Mouse (Mus musculus): ENCODE measurements around the gene Ppp2r3a.

Gene Ppp2r3a

DNA sequence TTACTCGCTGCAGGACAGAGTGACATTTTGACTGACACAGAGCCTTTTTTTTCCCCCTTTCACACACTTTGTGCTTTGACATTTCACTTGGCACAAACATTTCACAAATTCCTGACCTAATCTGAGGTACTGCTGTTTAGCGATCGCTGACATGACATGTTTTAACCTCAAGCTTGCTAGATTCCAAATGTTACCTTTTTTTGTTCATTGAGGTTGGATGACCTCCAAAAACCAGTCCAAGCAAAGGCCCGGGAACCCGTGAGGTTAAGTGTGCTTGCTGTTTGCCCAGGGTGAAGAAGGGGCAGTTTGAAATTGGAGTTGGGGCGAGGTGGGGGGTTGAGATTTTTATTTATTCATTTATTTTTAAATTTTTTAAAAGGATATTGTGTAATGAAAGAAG lies 31.1 kb upstream of the Ppp2r3a start:
- Histone ChIP-seq H3K4me1 (replicated peaks; ENCODE audit: low read depth, low read length) (no peaks in the 10 kb centered on the region), H3K4me3 (replicated peaks; ENCODE audit: low read length) (no peak overlapping the region), H3K27me3 (ENCODE audit: insufficient read depth, low read length) (no peaks in the 10 kb centered on the region), H3K36me3 (ENCODE audit: insufficient read depth, low read length) (no peaks in the 10 kb centered on the region), H3K9me3 (ENCODE audit: low read length) (no peaks in the 10 kb centered on the region)
- TF ChIP-seq NANOG (IDR thresholded peaks at IDR 0.05; ENCODE audit: borderline replicate concordance, low read length) = no peak
- TF ChIP-seq POU5F1 (IDR thresholded peaks at IDR 0.05; ENCODE audit: borderline replicate concordance, low read length) = no peak
- TF ChIP-seq CTCF (conservative IDR thresholded peaks at IDR 0.05; ENCODE audit: low read length) = no peak

DNA sequence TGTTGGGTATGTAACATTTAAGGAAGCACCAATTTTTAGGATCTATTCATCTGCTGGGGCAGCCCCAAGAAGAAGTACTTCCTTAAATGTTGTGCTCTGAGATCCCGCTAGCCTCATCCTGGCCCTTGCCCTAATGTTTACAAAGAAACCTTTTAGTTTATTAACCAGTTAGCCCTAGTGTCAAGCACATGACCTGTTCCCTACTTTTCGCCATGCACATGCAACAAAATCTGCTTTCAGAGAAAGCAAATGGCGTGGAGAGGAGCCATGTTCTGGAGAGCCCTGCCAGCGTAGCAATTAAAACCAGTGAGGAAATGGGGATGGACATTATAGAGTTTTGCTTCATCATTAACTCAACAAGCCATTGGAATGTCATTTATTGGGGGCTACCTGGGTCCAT lies 30.3 kb upstream of the Ppp2r3a start:
- no peak for TF ChIP-seq CTCF (conservative IDR thresholded peaks at IDR 0.05; ENCODE audit: low read length)
- no peak for TF ChIP-seq NANOG (IDR thresholded peaks at IDR 0.05; ENCODE audit: borderline replicate concordance, low read length)
- TF ChIP-seq POU5F1 (IDR thresholded peaks at IDR 0.05; ENCODE audit: borderline replicate concordance, low read length) = no peak
- H3K27me3 ChIP-seq (ENCODE audit: insufficient read depth, low read length) = no peaks in the 10 kb centered on the region
- no peaks in the 10 kb centered on the region for H3K9me3 ChIP-seq (ENCODE audit: low read length)
- no peaks in the 10 kb centered on the region for H3K36me3 ChIP-seq (ENCODE audit: insufficient read depth, low read length)
- H3K4me1 ChIP-seq (replicated peaks; ENCODE audit: low read depth, low read length) = no peaks in the 10 kb centered on the region
- no peak overlapping the region for H3K4me3 ChIP-seq (replicated peaks; ENCODE audit: low read length)

GRCm38 (mm10) chr9:101281326-101281725 lies 29.7 kb upstream of the Ppp2r3a start:
- H3K9me3 ChIP-seq (ENCODE audit: low read length) = no peaks in the 10 kb centered on the region
- H3K4me3 ChIP-seq (replicated peaks; ENCODE audit: low read length) = no peak overlapping the region
- H3K36me3 ChIP-seq (ENCODE audit: insufficient read depth, low read length) = no peaks in the 10 kb centered on the region
- no peak for TF ChIP-seq CTCF (conservative IDR thresholded peaks at IDR 0.05; ENCODE audit: low read length)
- TF ChIP-seq POU5F1 (IDR thresholded peaks at IDR 0.05; ENCODE audit: borderline replicate concordance, low read length) = no peak
- no peak for TF ChIP-seq NANOG (IDR thresholded peaks at IDR 0.05; ENCODE audit: borderline replicate concordance, low read length)
- no peaks in the 10 kb centered on the region for H3K27me3 ChIP-seq (ENCODE audit: insufficient read depth, low read length)
- H3K4me1 ChIP-seq (replicated peaks; ENCODE audit: low read depth, low read length) = no peaks in the 10 kb centered on the region

- Histone ChIP-seq H3K4me1 (replicated peaks; ENCODE audit: low read depth, low read length) (no peaks in the 10 kb centered on the region), H3K27me3 (ENCODE audit: insufficient read depth, low read length) (no peaks in the 10 kb centered on the region), H3K9me3 (ENCODE audit: low read length) (no peaks in the 10 kb centered on the region), H3K36me3 (ENCODE audit: insufficient read depth, low read length) (no peaks in the 10 kb centered on the region), H3K4me3 (replicated peaks; ENCODE audit: low read length) (no peak overlapping the region)
- TF ChIP-seq POU5F1 (IDR thresholded peaks at IDR 0.05; ENCODE audit: borderline replicate concordance, low read length) = no peak
- no peak for TF ChIP-seq CTCF (conservative IDR thresholded peaks at IDR 0.05; ENCODE audit: low read length)
- no peak for TF ChIP-seq NANOG (IDR thresholded peaks at IDR 0.05; ENCODE audit: borderline replicate concordance, low read length)
Observed at GRCm38 (mm10) chr9:101280867-101281266, 29.3 kb upstream of the Ppp2r3a start.

DNA sequence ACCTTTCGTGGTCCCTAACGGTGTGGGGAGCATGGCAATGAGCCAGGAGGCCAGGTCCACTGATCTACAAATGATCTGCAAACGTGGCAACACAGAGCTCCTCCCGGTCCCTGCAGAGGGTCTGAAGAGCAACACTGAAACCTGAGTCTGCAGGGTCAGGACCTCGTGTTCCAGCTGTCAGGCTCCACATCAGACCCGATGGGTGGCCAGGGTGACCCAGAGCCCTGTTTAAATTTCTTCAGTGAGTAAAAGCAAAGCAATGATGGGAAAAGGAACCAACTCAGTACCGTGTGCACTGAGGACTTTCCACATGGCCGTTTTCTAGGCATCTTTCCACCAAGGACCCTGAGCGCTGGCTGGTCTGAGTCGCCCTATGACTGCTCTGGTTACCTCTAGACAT lies 28.6 kb upstream of the Ppp2r3a start:
- TF ChIP-seq NANOG (IDR thresholded peaks at IDR 0.05; ENCODE audit: borderline replicate concordance, low read length) (no peak), POU5F1 (IDR thresholded peaks at IDR 0.05; ENCODE audit: borderline replicate concordance, low read length) (no peak), CTCF (conservative IDR thresholded peaks at IDR 0.05; ENCODE audit: low read length) (no peak)
- H3K4me1 ChIP-seq (replicated peaks; ENCODE audit: low read depth, low read length) = no peaks in the 10 kb centered on the region
- no peaks in the 10 kb centered on the region for H3K36me3 ChIP-seq (ENCODE audit: insufficient read depth, low read length)
- no peak overlapping the region for H3K4me3 ChIP-seq (replicated peaks; ENCODE audit: low read length)
- no peaks in the 10 kb centered on the region for H3K27me3 ChIP-seq (ENCODE audit: insufficient read depth, low read length)
- no peaks in the 10 kb centered on the region for H3K9me3 ChIP-seq (ENCODE audit: low read length)

GRCm38 (mm10) chr9:101272715-101273114 lies 21.1 kb upstream of the Ppp2r3a start:
- Histone ChIP-seq H3K36me3 (ENCODE audit: insufficient read depth, low read length) (no peaks in the 10 kb centered on the region), H3K27me3 (ENCODE audit: insufficient read depth, low read length) (no peaks in the 10 kb centered on the region), H3K4me3 (replicated peaks; ENCODE audit: low read length) (no peak overlapping the region), H3K4me1 (replicated peaks; ENCODE audit: low read depth, low read length) (no peaks in the 10 kb centered on the region), H3K9me3 (ENCODE audit: low read length) (peaks cover 14% of the 10 kb centered on the region)
- TF ChIP-seq CTCF (conservative IDR thresholded peaks at IDR 0.05; ENCODE audit: low read length) = no peak

- H3K36me3 ChIP-seq (ENCODE audit: insufficient read depth, low read length) = no peaks in the 10 kb centered on the region
- no peaks in the 10 kb centered on the region; the same call in 1 of the 2 replicates for H3K27me3 ChIP-seq (ENCODE audit: insufficient read depth, low read length)
- no peaks in the 10 kb centered on the region for H3K4me1 ChIP-seq (replicated peaks; ENCODE audit: low read depth, low read length)
- peaks cover 14% of the 10 kb centered on the region for H3K9me3 ChIP-seq (ENCODE audit: low read length)
- H3K4me3 ChIP-seq (replicated peaks; ENCODE audit: low read length) = no peak overlapping the region
- no peak for TF ChIP-seq CTCF (conservative IDR thresholded peaks at IDR 0.05; ENCODE audit: low read length)
- no peak for TF ChIP-seq NANOG (IDR thresholded peaks at IDR 0.05; ENCODE audit: borderline replicate concordance, low read length)
- TF ChIP-seq POU5F1 (IDR thresholded peaks at IDR 0.05; ENCODE audit: borderline replicate concordance, low read length) = no peak
Observed at GRCm38 (mm10) chr9:101270020-101270419, 18.4 kb upstream of the Ppp2r3a start.

GRCm38 (mm10) chr9:101266043-101266442 lies 14.4 kb upstream of the Ppp2r3a start:
- Histone ChIP-seq H3K9me3 (ENCODE audit: low read length) (peaks cover 8% of the 10 kb centered on the region), H3K4me1 (replicated peaks; ENCODE audit: low read depth, low read length) (peaks cover 10% of the 10 kb centered on the region), H3K27me3 (ENCODE audit: insufficient read depth, low read length) (no peaks in the 10 kb centered on the region; the same call in 1 of the 2 replicates), H3K4me3 (replicated peaks; ENCODE audit: low read length) (no peak overlapping the region), H3K36me3 (ENCODE audit: insufficient read depth, low read length) (no peaks in the 10 kb centered on the region)
- TF ChIP-seq NANOG (IDR thresholded peaks at IDR 0.05; ENCODE audit: borderline replicate concordance, low read length) (no peak), POU5F1 (IDR thresholded peaks at IDR 0.05; ENCODE audit: borderline replicate concordance, low read length) (no peak), CTCF (conservative IDR thresholded peaks at IDR 0.05; ENCODE audit: low read length) (no peak)

DNA sequence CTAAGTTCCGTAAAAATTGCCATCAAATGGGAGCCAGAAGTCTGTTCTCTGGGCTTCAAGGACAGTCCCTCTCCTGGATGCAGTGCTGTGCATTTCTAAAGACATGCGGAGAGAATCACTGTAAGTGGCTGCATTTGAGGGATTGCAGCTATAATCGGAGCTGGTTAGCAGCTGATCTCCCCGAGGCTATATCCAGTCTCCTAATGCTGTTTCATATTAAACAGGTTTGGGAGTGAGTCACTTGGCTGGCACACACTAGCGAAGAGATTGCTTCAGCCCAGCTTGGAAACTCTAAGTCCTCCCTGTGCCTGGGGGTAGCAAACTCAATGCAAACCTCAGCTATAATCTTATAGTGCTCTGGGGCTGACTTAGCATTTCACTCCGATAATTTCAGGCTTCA lies 14.0 kb upstream of the Ppp2r3a start:
- Histone ChIP-seq H3K4me3 (replicated peaks; ENCODE audit: low read length) (no peak overlapping the region), H3K36me3 (ENCODE audit: insufficient read depth, low read length) (no peaks in the 10 kb centered on the region), H3K4me1 (replicated peaks; ENCODE audit: low read depth, low read length) (peaks cover 10% of the 10 kb centered on the region), H3K27me3 (ENCODE audit: insufficient read depth, low read length) (no peaks in the 10 kb centered on the region; the same call in 1 of the 2 replicates), H3K9me3 (ENCODE audit: low read length) (peaks cover 3% of the 10 kb centered on the region)
- TF ChIP-seq CTCF (conservative IDR thresholded peaks at IDR 0.05; ENCODE audit: low read length) (no peak), NANOG (IDR thresholded peaks at IDR 0.05; ENCODE audit: borderline replicate concordance, low read length) (no peak), POU5F1 (IDR thresholded peaks at IDR 0.05; ENCODE audit: borderline replicate concordance, low read length) (no peak)

Measured in E14TG2a.4 (cell line).